Mouse (Mus musculus): ENCODE measurements around the gene Gm4131. TPM values are rescaled to one million over a fixed set of nuclear protein-coding genes. Genes with fewer than 3 reads are reported as not detected.

Gene Gm4131
- polyA plus RNA-seq, 1 experiment from 2014 or later = not detected

DNA sequence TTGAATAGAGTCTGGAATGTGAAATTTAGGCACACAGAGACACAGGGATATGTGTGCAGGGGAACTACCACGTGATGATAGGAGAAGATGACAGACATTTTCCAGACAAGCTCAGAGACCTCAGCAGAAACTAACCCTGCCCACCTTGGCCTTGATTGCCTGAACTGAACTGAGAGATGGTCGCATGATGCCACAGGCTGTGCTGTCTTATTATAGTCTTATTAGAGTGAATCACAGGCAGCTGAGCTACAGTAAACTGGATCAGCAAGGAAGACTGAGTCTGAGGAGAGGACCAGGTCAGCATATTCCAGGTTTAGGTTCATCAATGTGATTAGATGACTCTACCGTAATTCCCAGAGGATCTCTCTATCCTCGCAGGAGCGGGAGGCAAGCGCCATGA, 20.4 kb downstream of the Gm4131 start:
- H3K4me2 ChIP-seq = no peak overlapping the region
- no peak overlapping the region for H3K4me3 ChIP-seq
- H3K36me3 ChIP-seq = no peaks in the 10 kb centered on the region
- no peaks in the 10 kb centered on the region for H3K9me3 ChIP-seq
- 82% methylated on average over 6 of the region's 6 CpGs for WGBS
- H3K9ac ChIP-seq = no peak overlapping the region
- H3K4me1 ChIP-seq (replicated peaks) = peaks cover 4% of the 10 kb centered on the region; the same call in 1 of the 2 replicates
- no peak overlapping the region for H3K27ac ChIP-seq (replicated peaks)
- no peaks in the 10 kb centered on the region for H3K27me3 ChIP-seq
- ATAC-seq (ENCODE audit: low read depth) = no peak

- Histone ChIP-seq H3K9me3 (no peaks in the 10 kb centered on the region), H3K27ac (replicated peaks) (no peak overlapping the region), H3K36me3 (no peaks in the 10 kb centered on the region), H3K4me1 (replicated peaks) (peaks cover 3% of the 10 kb centered on the region; the same call in 1 of the 2 replicates), H3K27me3 (no peaks in the 10 kb centered on the region), H3K4me2 (no peak overlapping the region), H3K9ac (no peak overlapping the region), H3K4me3 (no peak overlapping the region)
- ATAC-seq (ENCODE audit: low read depth) = no peak
- WGBS = 74% methylated on average over 1 of the region's 1 CpGs
Observed at GRCm38 (mm10) chr14:62541751-62542150, 25.0 kb downstream of the Gm4131 start.

DNA sequence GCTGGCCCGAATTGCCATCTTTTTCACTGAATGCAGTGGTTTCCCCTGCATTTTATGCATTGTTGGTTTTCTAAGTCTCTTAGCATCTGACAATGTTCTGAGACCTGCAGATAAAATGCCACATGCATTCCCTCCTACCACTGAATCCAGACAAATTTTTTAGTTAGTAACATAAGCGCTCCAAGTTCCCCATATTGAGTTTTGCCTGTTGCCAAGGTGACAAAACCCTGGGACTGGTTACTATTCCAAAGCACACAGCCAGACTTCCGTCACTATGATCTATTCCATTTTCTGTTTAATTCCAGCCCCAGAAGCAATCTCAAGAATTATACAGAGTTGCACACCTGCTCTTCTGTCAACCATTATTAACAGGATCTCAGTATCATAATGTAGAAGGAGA, 26.9 kb downstream of the Gm4131 start:
- H3K4me3 ChIP-seq = no peak overlapping the region
- H3K36me3 ChIP-seq = no peaks in the 10 kb centered on the region
- peaks cover 5% of the 10 kb centered on the region for H3K4me1 ChIP-seq (replicated peaks)
- WGBS = 84% methylated on average over 3 of the region's 3 CpGs
- H3K27ac ChIP-seq (replicated peaks) = no peak overlapping the region
- H3K27me3 ChIP-seq = no peaks in the 10 kb centered on the region
- no peak for ATAC-seq (ENCODE audit: low read depth)
- no peaks in the 10 kb centered on the region for H3K9me3 ChIP-seq
- no peak overlapping the region for H3K4me2 ChIP-seq
- H3K9ac ChIP-seq = no peak overlapping the region

GRCm38 (mm10) chr14:62536988-62537387, 29.7 kb downstream of the Gm4131 start:
- Histone ChIP-seq H3K27ac (replicated peaks) (no peak overlapping the region), H3K9ac (no peak overlapping the region), H3K4me2 (no peak overlapping the region), H3K4me3 (no peak overlapping the region), H3K4me1 (replicated peaks) (peaks cover 5% of the 10 kb centered on the region), H3K36me3 (no peaks in the 10 kb centered on the region), H3K27me3 (no peaks in the 10 kb centered on the region), H3K9me3 (no peaks in the 10 kb centered on the region)
- no peak for ATAC-seq (ENCODE audit: low read depth)
- 74% methylated on average over 5 of the region's 5 CpGs for WGBS

- 0 out of 2 replicates have a peak overlapping the region, but pooled peaks have one; percentile 28 for H3K27ac ChIP-seq (replicated peaks)
- H3K9ac ChIP-seq = no peak overlapping the region
- H3K36me3 ChIP-seq = no peaks in the 10 kb centered on the region
- H3K4me2 ChIP-seq = no peak overlapping the region
- ATAC-seq (ENCODE audit: low read depth) = peak; percentile 3; the same call in 1 of the 2 replicates
- H3K27me3 ChIP-seq = no peaks in the 10 kb centered on the region
- H3K9me3 ChIP-seq = no peaks in the 10 kb centered on the region
- no peak overlapping the region for H3K4me3 ChIP-seq
- H3K4me1 ChIP-seq (replicated peaks) = peaks cover 5% of the 10 kb centered on the region
- WGBS = 59% methylated on average over 5 of the region's 5 CpGs
Observed at GRCm38 (mm10) chr14:62536127-62536526, 30.6 kb downstream of the Gm4131 start.

DNA sequence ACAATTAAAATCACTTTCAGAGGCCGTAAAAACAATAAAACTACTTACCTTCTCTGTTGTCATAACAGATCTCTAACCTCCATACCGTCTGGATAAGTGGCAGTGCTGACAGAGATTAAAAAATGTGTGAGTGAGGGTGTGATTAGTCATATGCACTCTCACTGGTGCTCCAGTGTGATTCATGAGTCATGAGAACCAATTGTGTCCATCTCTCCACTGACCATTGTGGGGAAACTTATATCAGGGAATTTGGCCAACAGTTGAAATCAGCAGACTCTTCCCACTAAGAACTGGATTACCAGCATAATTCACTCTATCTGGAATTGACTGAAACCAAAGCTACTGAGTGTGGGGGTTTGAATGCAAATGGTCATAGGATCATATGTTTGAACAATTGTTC, 35.8 kb downstream of the Gm4131 start:
- 76% methylated on average over 2 of the region's 2 CpGs for WGBS
- Histone ChIP-seq H3K4me1 (replicated peaks) (peaks cover under 1% of the 10 kb centered on the region), H3K4me3 (no peak overlapping the region), H3K27me3 (no peaks in the 10 kb centered on the region), H3K9me3 (no peaks in the 10 kb centered on the region), H3K27ac (replicated peaks) (no peak overlapping the region), H3K36me3 (no peaks in the 10 kb centered on the region), H3K9ac (no peak overlapping the region), H3K4me2 (no peak overlapping the region)
- ATAC-seq (ENCODE audit: low read depth) = no peak

- no peak for ATAC-seq (ENCODE audit: low read depth)
- no peak overlapping the region for H3K4me3 ChIP-seq
Observed at GRCm38 (mm10) chr14:62512845-62513244, 53.9 kb downstream of the Gm4131 start.

GRCm38 (mm10) chr14:62509350-62509749, 57.4 kb downstream of the Gm4131 start:
- no peak for ATAC-seq (ENCODE audit: low read depth)
- no peaks in the 10 kb centered on the region for H3K9me3 ChIP-seq
- H3K36me3 ChIP-seq = no peaks in the 10 kb centered on the region
- H3K27me3 ChIP-seq = no peaks in the 10 kb centered on the region
- WGBS = 71% methylated on average over 3 of the region's 3 CpGs
- no peak overlapping the region for H3K27ac ChIP-seq (replicated peaks)
- no peak overlapping the region for H3K4me3 ChIP-seq
- H3K4me2 ChIP-seq = no peak overlapping the region
- H3K9ac ChIP-seq = no peak overlapping the region
- no peaks in the 10 kb centered on the region for H3K4me1 ChIP-seq (replicated peaks)

More at GRCm38 (mm10) chr14:62512845-62513244, 53.9 kb downstream of the Gm4131 start:
- Histone ChIP-seq H3K4me1 (replicated peaks) (no peaks in the 10 kb centered on the region), H3K4me2 (no peak overlapping the region), H3K27ac (replicated peaks) (no peak overlapping the region), H3K9me3 (no peaks in the 10 kb centered on the region), H3K36me3 (no peaks in the 10 kb centered on the region), H3K27me3 (no peaks in the 10 kb centered on the region), H3K9ac (no peak overlapping the region)
- WGBS = 73% methylated on average over 1 of the region's 1 CpGs

- Histone ChIP-seq H3K4me3 (no peak overlapping the region), H3K36me3 (no peaks in the 10 kb centered on the region), H3K9ac (no peak overlapping the region), H3K27ac (replicated peaks) (no peak overlapping the region), H3K4me1 (replicated peaks) (no peaks in the 10 kb centered on the region), H3K9me3 (no peaks in the 10 kb centered on the region), H3K4me2 (no peak overlapping the region), H3K27me3 (no peaks in the 10 kb centered on the region)
- no peak for ATAC-seq (ENCODE audit: low read depth)
- WGBS = 69% methylated on average over 3 of the region's 3 CpGs
Observed at GRCm38 (mm10) chr14:62506261-62506660, 60.5 kb downstream of the Gm4131 start.

DNA sequence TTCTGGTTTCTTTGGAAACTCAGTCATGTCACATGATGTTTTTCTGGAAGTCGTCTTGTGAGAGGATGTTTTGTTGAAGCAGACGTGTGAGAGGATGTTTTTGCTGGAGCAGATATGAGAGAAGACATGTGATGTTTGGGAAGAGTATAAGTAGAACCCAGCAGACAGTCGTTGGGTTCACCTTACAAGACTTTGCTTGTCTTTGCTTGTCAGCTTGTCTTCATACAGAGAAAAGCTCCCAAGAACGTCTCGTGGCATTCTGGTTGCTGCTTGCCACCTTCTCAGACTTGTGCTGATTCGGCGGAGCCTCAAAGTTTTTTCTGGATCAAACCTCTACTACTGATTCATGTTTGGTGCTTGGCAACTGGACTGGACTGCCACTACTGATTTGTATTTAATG, 69.3 kb downstream of the Gm4131 start:
- Histone ChIP-seq H3K9me3 (no peaks in the 10 kb centered on the region), H3K36me3 (no peaks in the 10 kb centered on the region), H3K27ac (replicated peaks) (no peak overlapping the region), H3K9ac (no peak overlapping the region), H3K4me3 (no peak overlapping the region), H3K4me1 (replicated peaks) (peaks cover 3% of the 10 kb centered on the region; the same call in 1 of the 2 replicates), H3K4me2 (no peak overlapping the region), H3K27me3 (no peaks in the 10 kb centered on the region)
- ATAC-seq (ENCODE audit: low read depth) = no peak
- 87% methylated on average over 7 of the region's 7 CpGs for WGBS

- ATAC-seq (ENCODE audit: low read depth) = no peak
- Histone ChIP-seq H3K4me3 (no peak overlapping the region), H3K27ac (replicated peaks) (no peak overlapping the region), H3K9ac (no peak overlapping the region), H3K36me3 (no peaks in the 10 kb centered on the region), H3K27me3 (no peaks in the 10 kb centered on the region), H3K4me1 (replicated peaks) (peaks cover 10% of the 10 kb centered on the region), H3K9me3 (no peaks in the 10 kb centered on the region), H3K4me2 (no peak overlapping the region)
- 37% methylated on average over 1 of the region's 1 CpGs for WGBS
Observed at GRCm38 (mm10) chr14:62496501-62496900, 70.2 kb downstream of the Gm4131 start.

GRCm38 (mm10) chr14:62493456-62493855, 73.3 kb downstream of the Gm4131 start:
- Histone ChIP-seq H3K4me2 (no peak overlapping the region), H3K9ac (no peak overlapping the region), H3K27ac (replicated peaks) (no peak overlapping the region), H3K27me3 (no peaks in the 10 kb centered on the region), H3K4me3 (no peak overlapping the region), H3K9me3 (no peaks in the 10 kb centered on the region), H3K4me1 (replicated peaks) (peaks cover 10% of the 10 kb centered on the region), H3K36me3 (no peaks in the 10 kb centered on the region)
- no peak for ATAC-seq (ENCODE audit: low read depth)
- 78% methylated on average over 5 of the region's 5 CpGs for WGBS

- Histone ChIP-seq H3K27ac (replicated peaks) (no peak overlapping the region), H3K9me3 (no peaks in the 10 kb centered on the region), H3K4me2 (peak overlapping the region; percentile 9; the same call in 1 of the 2 replicates), H3K4me1 (replicated peaks) (peaks cover 10% of the 10 kb centered on the region), H3K9ac (no peak overlapping the region), H3K36me3 (no peaks in the 10 kb centered on the region), H3K27me3 (no peaks in the 10 kb centered on the region), H3K4me3 (no peak overlapping the region)
- 39% methylated on average over 16 of the region's 16 CpGs for WGBS
- peak; percentile 84 for ATAC-seq (ENCODE audit: low read depth)
Observed at GRCm38 (mm10) chr14:62492196-62492850, 74.4 kb downstream of the Gm4131 start.
